Mouse (Mus musculus) kidney, adult 2 months (tissue): ENCODE results near the gene Npr1.

Experiments used
- CTCF ChIP-seq: fragments of 200-500 bp; conservative IDR thresholded peaks from 2 replicates; pipeline ENCODE4 v1.5.1; 2011; ENCODE audit warnings: low read depth, mild to moderate bottlenecking, control low read depth, low read length, moderate library complexity, mixed read lengths; ENCODE audit not compliant: insufficient read depth, insufficient read length
- POLR2A ChIP-seq: fragments of 200-500 bp; IDR thresholded peaks from one replicate; pipeline ENCODE4 v1.6.1; 2011; ENCODE audit warnings: low read depth, low read length, control low read depth

DNA sequence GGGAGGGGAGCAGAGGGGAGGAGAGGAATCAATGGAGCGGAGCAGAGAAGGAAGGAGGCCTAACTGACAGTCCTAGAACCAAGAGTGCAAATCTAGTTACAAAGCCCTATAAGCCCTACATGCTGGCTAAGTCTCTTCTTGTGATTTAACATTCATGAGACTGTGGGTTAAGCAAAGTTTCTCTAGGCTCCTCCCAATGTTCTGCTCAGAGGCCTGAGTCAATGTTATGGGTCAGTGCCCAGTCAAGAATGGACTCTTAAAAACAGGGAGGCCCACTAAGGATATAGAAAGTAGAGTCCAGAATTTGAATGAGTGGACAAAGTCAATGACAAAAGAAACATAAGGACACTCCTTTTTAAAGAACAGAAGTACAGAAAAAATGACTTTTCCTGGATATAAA, 38.1 kb downstream of the Npr1 start:
- TF ChIP-seq CTCF, result no peak
- TF ChIP-seq POLR2A, result no peak
